Mouse (Mus musculus): ENCODE results near the gene Clasrp.

Gene Clasrp

GRCm38 (mm10) chr7:19603849-19604605 is at the start of gene Clasrp:
Gene Clasrp (minus strand): TSS chr7:19604486.
- DNase-seq (ENCODE audit: low read depth, low spot score): peak; percentile 97

- DNase-seq (ENCODE audit: low read depth, low spot score): no peak
These were observed 48.3 kb upstream of the Clasrp start for GRCm38 (mm10) chr7:19652614-19653013.

- DNase-seq (ENCODE audit: low read depth, low spot score): no peak
These were observed 46.9 kb upstream of the Clasrp start for GRCm38 (mm10) chr7:19651063-19651786.

- DNase-seq (ENCODE audit: low read depth, low spot score): peak; percentile 67
These were observed 36.9 kb upstream of the Clasrp start for GRCm38 (mm10) chr7:19641223-19641622.

DNA sequence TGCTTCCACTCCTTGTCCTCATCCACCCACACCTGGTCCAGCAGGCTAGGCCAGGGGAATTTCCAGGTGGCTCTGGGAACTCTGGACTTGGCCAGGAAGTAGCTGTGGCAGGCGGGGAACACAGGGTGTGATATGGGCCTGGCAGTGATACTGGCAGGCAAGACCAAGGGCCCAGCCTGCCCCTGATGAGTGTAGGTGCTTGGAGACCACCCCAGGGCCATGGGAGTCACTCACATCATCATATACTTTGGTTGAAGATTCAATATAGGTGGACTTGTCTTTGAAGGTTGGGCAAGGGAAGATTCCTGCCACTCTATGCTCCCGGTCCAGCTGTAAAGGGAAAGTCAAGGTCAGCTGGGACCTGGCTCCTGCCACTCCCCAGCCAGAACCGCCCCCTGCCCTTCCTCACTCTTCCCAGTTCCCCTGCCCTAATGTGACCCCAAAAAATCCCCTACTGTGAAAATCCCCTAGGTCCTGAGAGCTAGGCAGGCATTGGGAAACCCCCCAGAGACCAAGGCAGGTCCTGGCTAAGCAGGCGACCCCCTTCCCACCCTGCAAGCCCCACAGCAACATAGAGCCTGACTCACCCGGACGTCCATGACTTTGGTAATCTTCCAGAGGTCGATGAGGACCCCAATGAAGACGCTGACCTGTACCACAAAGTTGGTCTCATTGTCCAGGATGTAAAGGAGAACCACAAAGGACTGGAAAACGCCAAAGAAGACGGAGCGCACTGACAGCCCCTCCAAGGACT is 31.0 kb upstream of the Clasrp start:
- no peak for DNase-seq (ENCODE audit: low read depth, low spot score)

DNA sequence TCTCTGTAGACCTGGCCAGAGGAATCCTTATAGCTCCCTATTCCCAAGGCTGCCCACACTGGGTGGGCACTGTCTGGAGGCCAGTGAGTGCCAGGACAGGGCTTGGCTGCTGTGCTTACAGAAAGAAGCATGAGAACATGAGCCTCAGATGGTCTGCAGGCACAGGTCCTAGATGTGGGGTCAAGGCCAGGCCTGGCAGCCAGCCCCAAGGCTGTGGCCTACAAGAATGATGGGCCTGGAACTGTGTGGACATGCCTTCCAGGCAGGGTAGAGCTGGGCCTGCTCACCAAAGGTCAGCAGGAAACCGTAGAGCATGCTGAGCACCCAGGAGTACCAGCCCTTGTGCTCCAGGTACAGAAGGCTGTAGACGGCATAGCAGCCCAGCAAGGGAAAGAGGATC is 30.3 kb upstream of the Clasrp start:
- DNase-seq (ENCODE audit: low read depth, low spot score): no peak

GRCm38 (mm10) chr7:19633855-19634254 is 29.6 kb upstream of the Clasrp start:
- no peak for DNase-seq (ENCODE audit: low read depth, low spot score)

- DNase-seq (ENCODE audit: low read depth, low spot score): no peak
These were observed 28.9 kb upstream of the Clasrp start for GRCm38 (mm10) chr7:19633197-19633596.

DNA sequence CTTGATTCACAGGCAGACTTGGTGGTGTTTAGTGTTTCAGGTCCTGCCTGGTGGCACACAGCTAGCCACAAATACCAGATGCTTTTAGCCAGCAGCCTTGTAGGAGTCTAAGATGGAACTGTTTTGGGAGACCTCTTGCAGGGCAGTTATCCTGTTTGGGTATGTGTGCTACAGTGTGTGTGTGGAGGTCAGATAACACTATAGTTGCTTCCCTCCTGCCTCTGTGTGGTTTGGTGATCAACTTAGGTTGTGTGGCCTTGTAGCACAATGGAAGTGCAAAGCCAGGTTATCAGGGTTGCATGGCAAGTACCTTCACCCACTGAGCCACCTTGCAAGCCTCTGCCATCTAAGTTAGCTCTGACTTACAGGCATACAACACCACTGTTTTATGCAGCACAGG is 28.4 kb upstream of the Clasrp start:
- DNase-seq (ENCODE audit: low read depth, low spot score): no peak

- no peak for DNase-seq (ENCODE audit: low read depth, low spot score)
These were observed 28.0 kb upstream of the Clasrp start for GRCm38 (mm10) chr7:19632275-19632674.

- DNase-seq (ENCODE audit: low read depth, low spot score): peak; percentile 83
These were observed 25.1 kb upstream of the Clasrp start, which contains the start of gene Relb for GRCm38 (mm10) chr7:19629361-19629734. Gene Relb (minus strand): TSS chr7:19629438.

GRCm38 (mm10) chr7:19628536-19629360 is 24.5 kb upstream of the Clasrp start:
- peak; percentile 89 for DNase-seq (ENCODE audit: low read depth, low spot score)

DNA sequence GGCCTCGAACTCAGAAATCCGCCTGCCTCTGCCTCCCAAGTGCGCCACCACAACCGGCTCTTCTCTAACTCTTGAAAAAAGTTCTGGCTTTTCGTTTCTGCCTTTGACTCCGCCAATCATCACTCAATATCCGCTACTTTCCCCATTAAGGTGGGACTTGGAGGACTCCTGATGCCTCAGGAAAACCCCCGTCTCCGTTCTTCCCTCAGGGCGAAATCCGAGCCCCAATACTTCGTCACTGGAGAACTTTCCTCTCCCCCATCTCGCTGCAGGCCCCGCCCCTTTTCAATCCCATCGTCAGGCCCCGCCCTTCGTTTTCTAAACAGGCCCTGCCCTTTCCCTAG is 23.9 kb upstream of the Clasrp start:
- no peak for DNase-seq (ENCODE audit: low read depth, low spot score)

DNA sequence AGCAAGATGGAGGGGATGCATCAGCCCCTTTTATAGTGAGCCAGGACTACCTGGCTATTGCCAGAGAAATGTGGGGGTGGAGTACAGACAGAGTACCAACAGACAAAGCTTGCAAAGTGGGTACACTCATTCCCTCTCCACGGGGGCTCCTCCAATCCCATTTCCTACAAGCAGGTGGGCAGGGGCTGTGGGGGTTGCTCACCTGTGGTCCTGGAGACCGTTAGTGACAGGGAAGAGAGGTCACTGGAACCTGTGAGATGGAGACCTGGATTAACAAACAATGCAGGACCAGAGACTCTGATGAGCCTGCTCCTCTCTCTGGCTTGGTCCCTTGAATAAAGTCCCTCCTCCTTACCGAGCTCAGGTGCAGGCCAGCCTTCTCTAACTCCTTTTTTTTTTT is 23.4 kb upstream of the Clasrp start:
- DNase-seq (ENCODE audit: low read depth, low spot score): no peak

GRCm38 (mm10) chr7:19623433-19623832 is 19.1 kb upstream of the Clasrp start:
- DNase-seq (ENCODE audit: low read depth, low spot score): no peak

- DNase-seq (ENCODE audit: low read depth, low spot score): no peak
These were observed 18.0 kb upstream of the Clasrp start for GRCm38 (mm10) chr7:19622241-19622640.

GRCm38 (mm10) chr7:19620811-19621210 is 16.5 kb upstream of the Clasrp start:
- peak; percentile 80 for DNase-seq (ENCODE audit: low read depth, low spot score)

DNA sequence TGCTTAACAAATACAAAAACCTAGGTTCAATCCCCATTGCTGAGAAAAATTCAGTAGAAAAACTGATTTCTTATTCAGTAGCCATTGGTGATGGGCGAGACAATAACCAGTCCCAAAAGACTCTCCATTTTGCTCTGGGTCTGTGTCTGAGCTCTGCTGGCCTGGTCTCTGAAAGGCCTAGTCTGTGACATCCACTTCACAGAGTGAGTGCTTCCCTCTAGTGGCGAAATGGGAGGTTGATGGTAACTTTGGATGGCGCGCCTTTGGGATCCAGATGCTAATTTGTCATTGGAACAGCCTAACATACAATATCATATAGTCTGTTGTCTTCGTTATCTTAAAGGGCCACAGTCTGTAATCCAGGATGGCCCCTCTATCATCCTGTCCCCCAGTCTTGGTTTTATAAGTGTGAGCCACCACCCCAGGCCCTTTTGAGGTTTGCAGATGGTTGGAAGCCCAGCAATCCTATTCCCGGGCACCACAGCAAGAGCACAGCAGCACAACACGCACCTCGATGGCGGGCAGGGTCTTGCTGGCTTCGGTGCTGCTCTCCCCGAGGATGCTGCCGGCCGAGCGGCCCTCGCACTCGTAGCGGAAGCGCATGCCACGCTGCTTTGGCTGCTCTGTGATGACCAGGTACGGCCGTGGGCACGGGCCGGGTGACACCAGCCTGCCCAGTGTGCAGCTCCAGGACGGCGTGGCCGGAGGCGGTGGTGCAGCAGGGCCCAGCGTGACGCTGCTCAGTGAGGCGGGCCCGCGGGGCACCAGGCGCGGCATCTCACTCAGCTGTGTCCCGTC is 14.9 kb upstream of the Clasrp start:
- peak; percentile 93 for DNase-seq (ENCODE audit: low read depth, low spot score)

DNA sequence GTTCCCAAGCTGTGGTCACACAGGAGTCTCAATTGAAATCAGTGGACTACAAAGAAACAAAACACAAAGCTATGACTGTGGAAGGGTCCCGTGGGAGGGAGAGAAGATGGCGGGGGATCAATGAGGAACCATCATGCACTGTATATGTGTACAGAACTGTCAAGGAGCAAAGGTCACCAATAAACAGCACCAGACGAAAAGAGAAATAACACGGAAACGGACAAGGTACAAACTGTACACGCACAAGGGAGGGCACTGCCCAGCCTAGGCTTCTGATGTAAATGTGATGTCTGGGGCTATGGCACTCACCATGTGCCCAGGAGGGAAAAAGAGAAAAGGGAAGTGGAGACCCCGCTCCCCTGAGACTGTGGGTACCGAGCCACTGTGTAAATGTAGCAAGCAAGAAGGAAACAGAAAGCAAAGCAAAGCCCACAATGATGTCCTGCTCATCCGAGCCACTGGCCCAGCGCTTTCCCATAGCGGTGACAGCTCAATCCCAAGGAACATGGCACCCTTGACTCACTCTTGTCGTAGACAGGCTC is 10.8 kb upstream of the Clasrp start:
- DNase-seq (ENCODE audit: low read depth, low spot score): no peak

DNA sequence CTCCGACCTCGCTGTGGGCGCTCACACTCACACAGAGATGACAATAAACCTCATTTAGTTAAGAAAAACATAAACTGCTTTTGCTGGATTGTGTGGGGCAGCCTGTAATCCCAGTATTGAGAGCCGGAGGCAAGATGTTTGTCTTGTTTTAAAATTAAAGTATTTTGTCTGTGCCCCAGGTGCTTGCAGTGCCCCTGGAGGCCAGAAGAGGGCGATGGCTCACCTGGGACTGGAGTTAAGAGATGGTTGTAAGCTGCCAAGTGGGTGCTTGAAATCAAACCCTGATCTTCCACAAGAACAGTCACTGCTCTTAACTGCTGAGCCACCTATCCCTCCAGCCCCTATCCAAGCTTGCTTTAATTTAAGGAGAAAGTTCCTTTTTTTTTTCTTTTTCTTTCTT is 6.7 kb upstream of the Clasrp start:
- DNase-seq (ENCODE audit: low read depth, low spot score): no peak
